Mouse (Mus musculus): Measurements from ENCODE around the gene Dync1i2.

Gene Dync1i2

DNA sequence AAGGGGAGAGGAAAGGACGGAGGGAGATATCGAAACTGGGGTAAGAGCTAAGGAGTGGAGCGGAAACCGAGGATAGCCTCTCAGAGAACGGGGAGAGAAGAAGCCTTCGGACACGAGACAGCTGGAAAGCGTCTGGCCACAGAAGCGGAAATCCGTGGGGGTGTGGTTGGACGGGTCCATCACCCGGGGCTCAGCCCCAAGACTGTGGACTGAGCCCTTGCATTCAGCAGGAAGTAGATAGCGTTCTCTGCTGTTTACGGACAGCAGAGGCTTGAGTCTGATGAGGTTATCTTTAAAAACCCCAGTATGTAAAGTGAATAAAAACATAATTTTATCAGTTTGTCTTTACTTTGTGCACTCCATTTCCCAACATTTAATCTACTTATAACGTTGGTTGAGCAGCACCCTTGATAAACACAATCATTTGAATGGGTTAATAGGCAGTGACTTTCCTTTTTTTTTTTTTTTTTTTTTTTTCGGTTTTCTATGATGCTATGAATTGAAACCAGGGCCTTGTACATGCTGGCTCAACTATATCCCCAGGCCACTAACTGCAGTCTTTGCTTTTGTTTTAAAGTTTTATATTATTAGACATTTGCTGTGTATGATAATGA is 7.6 kb upstream of the Dync1i2 start:
- DNase-seq (ENCODE audit: low read depth) = no peak

DNA sequence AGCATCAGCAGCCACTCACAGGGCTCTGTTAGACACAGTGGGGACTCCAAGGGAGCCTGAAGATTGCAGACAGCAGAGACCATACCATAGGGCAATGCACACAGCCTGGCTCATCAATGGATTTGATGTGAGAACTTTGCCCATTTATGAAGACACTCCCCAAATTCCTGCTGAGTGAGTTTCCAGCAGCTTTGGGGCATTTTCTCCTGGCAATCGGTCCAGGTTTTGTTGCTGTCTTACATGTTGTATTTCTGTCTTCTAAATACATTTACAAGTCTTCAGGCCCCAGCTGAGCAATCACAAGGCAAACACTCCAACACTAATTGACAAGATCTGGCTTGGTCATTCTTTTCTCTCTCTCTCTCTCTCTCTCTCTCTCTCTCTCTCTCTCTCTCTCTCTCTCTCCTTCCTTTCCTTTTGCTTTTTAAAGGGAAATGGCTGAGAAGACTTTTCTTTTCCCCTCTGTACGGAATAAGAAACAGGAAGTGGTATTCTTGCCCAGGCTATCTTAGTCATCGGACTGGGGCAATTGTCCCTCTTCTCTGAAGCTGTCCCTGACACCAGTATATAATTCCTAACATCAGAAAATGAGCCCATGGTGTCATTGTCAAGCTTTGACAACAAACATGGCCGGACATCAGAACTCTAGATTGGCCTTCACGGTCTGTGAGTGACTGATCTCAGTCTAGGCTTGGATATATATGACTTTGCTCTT is 2.3 kb upstream of the Dync1i2 start:
- DNase-seq (ENCODE audit: low read depth) = no peak

DNA sequence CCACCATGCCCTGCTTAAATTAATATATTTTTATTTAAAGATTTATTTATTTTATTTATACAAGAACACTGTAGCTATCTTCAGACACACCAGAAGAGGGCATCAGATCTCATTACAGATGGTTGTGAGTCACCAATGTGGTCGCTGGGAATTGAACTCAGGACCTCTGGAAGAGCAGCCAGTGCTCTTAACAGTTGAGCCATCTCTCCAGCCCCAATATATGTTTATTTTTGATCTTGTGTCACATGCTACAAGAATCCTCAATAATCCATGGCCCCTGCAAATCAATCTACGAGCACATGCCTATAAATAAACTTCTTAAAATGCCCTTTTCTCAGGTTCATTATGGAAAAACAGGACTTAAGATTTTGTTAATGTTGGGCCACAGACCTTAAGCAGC is 410 bp upstream of the Dync1i2 start:
- no peak for DNase-seq (ENCODE audit: low read depth)

DNA sequence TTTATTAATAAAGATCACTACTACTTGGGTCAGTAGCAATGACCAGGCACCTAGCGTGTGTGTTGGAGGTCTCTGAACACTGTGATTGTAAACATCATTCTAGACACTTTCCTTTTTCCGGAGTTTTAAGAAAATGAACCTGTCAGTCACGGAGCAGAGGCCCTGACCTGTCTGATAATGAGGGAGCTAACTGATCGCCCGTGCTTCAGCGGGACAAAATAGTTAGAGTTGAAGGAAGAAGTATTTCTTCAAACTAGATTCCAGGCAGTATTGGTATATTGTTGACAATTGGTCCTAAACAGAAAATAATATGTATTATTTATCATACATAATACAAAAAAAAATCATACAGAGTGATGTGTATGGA is 837 bp downstream of the Dync1i2 start:
- no peak for DNase-seq (ENCODE audit: low read depth)

DNA sequence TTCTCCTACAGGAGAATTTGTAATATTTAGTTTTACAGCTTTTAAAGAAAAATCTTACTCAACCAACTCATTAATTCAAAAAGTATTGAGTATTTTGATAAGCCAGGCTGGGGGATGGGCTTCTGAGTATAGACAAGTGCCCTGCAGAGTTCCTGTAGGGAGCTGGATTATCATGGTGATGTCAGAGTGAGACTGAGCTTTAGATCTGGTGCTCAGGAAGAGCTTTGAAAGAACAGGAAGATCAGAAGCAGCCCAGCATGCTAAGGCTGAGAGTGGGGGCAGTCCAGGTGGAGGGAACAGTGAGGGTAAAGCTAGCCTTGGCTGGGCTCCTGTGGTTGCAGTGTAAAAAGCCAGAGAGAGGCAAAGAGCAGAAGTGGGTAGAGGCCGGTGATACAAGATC is 9.5 kb downstream of the Dync1i2 start:
- no peak for DNase-seq (ENCODE audit: low read depth)

DNA sequence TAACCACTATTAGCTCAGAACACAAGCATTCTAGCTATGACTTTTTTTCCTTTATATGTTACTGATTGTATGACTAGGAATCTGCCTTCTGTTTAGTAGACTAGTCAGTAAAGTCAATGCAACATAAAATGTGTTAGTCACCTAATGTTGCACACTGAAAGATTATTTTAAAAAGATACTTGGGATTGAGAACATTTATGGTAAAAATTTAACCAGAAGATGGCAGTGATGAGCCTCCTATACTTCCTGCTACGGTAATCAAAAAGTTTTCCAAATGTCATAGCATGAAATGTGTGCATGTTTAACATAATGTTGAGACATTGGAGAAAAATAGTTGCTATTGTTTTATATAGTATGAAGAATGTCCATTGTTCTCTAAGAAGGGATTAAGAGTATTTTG is 15.9 kb downstream of the Dync1i2 start:
- DNase-seq (ENCODE audit: low read depth) = no peak

DNA sequence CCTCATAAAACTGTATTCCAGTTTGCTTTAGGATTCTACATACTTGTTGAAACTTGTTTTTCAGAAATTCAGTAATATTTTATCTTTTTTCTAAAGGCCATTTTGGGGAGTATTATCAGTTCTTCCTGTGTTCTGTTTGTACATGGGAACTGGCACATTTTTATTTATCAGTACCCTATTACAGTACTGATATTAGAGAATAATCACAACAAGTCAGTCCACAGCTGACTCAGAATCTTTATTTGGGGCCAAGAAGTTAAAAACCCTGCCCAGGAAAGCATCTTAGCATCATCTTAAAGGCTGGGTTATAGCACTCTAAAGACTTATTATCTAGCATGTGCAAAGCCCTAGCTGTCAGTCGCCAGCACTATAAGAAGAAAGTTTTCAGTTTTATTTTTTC is 18.1 kb downstream of the Dync1i2 start:
- no peak for DNase-seq (ENCODE audit: low read depth)

DNA sequence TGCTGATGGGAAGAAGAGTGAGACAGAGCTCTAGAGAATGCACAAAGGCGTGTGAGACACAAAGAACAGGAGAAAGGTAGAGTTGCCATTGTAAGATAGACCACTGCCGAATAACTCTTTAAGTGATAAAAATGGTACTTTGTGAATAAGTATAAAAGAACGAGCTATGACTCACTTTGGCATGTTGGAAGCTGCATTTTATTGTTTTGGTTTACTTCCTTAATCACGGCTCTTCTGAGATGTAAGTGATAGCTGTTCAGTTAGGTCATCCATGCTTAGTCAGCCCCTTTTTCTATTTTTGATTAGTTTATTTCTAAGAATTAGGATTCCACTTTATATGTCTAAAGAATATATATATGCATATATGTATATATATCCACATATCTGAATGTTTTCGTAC is 20.4 kb downstream of the Dync1i2 start:
- no peak for DNase-seq (ENCODE audit: low read depth)

DNA sequence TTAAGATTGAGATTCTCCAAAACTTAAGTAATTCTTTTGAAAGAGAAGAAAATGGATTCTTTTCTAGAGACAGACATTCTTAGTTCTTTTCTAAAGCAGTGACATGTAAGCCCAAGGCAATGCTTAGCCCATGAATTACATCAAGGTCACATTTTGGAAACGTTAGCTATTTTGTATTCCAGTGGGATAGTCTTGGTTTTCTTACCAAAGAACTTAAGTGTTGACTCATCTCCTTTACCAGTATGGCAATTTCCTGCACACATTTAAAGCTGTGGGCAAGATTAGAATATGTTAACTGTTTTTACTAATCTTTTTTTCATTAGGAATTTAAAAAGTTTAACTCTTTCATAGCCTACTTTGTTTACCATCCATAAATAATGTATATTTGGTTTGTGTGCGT is 21.5 kb downstream of the Dync1i2 start:
- DNase-seq (ENCODE audit: low read depth) = no peak

DNA sequence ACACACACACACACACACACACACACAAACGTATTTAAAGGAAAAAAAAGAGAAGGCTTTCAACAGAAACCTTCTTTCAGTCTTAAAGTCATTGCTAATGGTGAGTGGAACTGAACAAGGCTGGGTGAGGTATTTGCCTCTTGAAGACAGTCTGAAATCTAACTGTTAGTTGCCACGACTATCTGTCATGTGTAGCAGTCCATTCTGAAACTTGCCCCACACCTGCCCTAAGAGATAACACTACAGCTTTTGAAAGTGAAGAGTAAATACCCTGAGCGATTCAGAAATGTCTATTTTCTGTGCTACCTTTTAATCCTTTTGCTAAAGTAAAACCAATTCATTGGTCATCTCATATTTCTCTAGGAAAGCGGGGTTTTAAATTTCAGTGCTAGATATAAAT is 23.9 kb downstream of the Dync1i2 start:
- DNase-seq (ENCODE audit: low read depth) = no peak

DNA sequence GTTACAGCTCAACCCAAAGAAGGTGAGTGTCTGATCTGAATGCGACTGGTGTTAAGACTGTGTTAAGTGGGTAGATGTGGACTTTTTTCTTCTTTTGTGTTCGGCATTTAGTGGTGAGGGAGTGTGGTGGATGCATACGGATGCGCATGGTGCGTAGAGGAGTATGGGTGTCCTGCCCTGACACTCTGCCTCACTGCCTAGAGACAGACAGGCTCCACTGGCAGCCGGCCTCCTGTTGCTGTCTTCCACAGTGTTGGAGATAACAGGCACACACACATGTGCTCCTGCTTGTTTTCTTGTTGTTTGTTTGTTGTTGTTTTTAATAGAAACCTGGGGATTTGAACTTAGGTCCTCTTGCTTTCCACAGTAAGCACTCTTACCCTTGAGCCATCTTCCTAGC is 24.5 kb downstream of the Dync1i2 start:
- DNase-seq (ENCODE audit: low read depth) = no peak

DNA sequence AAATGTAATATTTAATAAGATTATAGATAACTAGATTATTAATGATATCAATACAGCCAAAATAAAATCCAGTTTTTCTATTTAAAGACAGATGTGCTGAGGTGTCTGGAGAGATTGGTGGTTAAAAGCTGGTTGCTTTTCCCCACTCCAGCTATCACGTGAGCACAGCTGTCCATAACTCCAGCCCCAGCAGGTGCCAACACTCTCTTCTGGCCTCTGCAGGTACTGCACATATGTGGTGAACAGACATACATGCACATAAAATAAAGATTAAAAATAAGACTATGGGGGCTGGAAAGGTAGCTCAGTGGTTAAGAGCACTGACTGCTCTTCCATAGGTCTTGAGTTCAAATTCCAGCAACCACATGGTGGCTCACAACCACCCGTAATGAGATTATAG is 30.0 kb downstream of the Dync1i2 start:
- DNase-seq (ENCODE audit: low read depth) = no peak

DNA sequence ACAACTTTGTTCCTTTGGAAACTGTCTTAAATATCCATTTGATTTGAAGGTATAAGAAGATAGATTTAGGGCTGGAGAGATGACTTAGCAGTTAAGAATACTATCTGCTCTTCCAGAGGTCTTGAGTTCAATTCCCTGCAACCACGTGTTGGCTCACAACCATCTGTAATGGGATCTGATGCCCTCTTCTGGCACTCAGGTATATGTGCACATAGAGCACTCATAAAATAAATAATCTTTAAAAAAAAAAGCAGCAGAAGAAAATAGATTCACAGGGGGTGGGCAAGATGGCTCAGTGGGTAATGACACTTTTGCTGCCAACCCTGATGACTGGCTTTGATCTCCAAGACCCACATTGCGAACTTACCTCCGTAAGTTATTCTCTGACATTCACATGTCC is 30.7 kb downstream of the Dync1i2 start:
- no peak for DNase-seq (ENCODE audit: low read depth)

DNA sequence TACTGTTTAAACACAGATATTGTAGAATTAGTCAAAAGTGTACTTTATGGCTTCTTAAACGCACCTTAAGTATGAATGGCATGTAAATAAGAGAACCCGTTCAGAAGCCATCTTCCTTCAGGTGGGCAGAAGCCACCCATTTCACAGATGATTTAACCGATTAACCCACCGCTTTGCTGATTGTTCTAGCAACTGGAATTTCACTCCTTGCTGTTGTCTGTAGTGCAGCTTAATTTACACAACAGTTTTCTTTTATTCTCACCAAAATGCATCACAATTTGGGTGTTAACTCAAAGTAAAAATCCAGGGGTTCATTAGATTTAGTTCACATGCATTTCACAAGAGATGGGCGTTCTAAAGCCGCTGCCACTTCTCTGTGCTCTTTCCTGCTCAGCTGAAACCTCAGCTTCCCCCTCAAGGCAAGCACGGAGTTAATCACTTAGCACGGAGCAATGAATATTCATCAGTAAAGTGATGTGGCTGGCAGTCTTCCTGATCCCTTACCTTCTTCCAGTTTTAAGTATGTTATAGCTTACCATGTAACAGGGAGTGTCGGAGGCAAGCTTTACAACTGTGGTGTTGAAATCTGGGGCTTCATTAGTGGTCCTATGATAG is 31.7 kb downstream of the Dync1i2 start:
- no peak for DNase-seq (ENCODE audit: low read depth)

DNA sequence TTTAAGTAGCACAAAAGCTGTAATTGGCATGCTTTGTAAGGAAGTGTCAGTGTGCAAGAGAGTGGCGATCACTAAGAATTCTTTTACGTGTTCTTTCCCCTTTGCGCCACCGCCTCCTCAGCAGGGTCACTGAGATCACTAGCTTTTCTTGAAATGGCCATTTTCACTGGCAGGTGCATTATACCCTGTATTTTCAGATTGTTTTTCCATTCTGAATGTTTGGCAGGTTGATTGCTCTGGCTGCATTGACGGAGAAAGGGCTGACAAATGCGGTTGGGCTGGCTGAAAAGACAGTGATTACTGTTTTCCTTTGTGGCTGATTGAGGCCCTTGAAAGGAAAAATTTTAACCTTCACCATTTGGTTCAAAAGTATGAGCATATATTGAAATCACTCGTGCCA is 33.3 kb downstream of the Dync1i2 start:
- DNase-seq (ENCODE audit: low read depth) = no peak

DNA sequence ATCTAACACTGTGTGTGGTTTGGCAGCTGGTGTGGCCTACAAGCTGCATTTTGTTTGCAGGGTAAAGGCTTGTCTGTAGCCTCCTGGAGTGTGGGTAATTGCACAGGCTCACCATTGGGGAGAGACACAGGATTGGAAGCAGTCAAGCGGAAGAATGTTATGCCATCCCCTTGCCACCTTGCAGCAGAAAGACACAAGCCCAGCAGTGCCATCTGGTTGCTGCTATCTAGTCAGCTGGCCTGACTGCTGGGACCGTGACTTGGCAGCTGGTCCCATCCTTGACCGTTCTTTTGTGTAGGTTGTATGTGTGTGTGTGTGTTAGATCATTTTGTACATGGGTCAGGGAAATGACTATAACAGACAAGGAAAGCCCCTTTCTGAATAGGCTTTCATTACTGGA is 33.9 kb downstream of the Dync1i2 start:
- no peak for DNase-seq (ENCODE audit: low read depth)

DNA sequence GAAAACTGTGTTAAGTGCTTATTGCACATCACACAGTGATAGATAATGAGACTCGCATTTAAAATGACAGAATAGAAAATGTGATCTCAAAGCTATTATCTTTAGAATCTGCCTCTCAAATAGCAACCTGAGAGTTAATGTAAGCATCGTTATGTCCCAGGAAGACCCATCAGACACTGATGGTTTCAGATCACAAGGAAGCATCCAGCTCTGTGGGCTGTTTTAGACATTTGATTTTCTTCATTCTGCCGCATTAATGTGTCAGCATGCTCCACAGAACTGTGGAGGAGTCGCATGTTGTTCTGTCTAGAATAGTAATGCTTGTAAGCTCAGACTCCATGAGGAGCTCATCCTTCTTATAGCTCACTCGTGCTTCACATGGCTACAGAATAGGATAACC is 34.6 kb downstream of the Dync1i2 start:
- no peak for DNase-seq (ENCODE audit: low read depth)

DNA sequence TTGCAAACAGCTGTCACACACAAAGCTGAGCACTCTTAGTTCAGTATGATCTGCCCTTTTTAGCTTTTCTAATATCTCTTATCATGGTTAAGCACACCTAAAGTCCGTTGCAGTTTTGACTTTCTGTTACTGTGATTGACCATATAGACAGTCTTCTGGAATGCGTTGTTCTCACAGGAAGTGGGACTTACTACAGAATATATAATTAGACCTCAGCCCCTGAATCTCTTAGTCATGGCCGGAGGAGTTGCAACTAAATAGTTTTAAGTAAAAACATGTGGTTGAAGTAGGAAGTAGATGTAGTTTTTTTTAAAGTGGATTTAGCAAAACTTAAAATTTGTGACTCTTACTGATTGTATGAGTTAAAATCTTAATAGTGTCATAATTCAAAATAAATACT is 36.6 kb downstream of the Dync1i2 start:
- no peak for DNase-seq (ENCODE audit: low read depth)

DNA sequence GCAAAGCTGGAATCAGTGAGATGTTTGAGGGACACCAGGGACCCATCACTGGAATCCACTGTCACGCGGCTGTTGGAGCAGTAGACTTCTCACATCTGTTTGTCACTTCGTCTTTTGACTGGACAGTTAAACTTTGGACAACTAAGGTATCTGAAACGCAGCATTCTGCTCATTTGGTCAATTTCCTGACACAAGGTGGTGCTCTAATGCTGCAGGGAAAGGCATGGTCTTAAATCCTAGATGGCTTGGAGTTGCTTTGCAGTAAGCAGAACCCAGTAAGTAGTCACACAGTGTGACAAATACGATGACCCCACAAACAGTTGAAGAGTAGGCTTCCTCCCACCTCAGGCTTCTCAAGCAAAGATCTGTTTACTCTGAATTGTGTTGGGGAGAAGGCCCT is 39.3 kb downstream of the Dync1i2 start:
- no peak for DNase-seq (ENCODE audit: low read depth)

DNA sequence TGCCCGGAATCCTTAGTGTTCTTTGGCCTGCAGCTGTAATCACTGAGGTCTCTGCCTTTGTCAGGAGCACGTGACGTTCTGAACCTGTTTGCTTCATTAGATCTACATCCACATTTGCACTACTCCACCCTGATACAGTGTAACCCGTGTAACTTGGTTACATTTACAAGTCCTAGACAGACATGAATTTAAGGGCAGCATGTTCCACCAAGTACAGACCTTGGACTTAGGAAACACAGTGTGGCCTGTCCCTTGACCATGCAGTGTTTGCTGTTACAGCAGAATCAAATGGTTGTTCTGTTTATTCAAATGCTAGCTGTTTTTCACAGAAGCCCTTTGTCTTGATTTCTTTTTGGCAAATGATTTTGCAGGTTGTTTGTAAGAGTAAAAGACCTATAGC is 43.3 kb downstream of the Dync1i2 start:
- DNase-seq (ENCODE audit: low read depth) = no peak

DNA sequence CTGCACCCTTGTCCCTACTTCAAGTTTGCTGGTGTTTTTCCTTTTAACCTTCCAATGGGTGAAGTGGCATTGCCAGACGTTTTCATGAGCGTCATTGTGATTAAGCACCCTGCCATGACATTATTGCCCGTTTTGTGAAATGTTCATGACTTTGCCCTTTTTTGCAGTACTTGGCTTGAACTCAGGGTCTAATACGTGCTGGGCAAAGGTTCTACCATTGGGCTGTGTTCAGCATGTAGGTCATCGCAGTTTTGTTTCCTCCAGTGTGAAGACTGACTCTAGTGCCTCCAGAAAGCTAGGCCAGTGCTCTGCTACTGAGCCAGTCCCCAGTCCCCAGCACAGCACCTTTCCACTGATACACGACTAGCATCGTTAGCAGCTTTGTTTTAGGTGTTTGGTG is 45.1 kb downstream of the Dync1i2 start:
- DNase-seq (ENCODE audit: low read depth) = no peak

DNA sequence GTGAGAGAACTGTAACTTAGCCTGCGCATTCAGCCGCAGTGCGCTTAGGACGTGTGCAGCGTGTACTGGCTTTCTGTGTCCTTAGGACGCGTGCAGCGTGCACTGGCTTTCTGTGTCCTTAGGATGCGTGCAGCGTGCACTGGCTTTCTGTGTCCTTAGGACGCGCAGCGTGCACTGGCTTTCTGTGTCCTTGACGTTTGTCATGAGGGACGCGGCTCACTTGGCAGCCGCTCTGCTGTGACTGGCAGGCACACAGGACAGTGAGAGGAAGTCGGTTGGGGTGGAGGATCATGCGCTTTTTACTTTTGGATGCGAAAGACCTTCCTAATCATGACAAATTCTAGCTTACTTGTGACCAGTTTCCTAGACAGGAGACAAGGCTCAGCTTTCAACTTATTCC is 53.1 kb downstream of the Dync1i2 start:
- DNase-seq (ENCODE audit: low read depth) = no peak

DNA sequence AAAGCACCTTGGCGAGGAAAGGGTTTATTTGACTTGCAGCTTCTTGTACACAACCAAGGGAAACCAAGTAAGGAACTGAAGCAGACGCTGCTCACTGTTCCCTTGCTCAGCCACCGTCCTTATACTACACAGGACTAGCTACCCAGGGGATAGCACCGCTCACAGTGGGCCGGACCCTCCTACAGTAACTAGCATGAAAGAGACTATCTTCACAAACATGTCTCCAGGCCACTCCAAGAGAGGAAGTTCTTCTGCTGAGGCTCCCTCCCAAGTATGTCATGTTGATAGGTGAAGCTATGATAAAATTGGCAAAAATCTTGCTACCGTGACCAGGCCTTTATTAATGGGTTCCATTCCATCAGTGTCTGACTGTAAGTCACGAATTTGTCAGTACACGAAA is 57.2 kb downstream of the Dync1i2 start:
- DNase-seq (ENCODE audit: low read depth) = no peak

DNA sequence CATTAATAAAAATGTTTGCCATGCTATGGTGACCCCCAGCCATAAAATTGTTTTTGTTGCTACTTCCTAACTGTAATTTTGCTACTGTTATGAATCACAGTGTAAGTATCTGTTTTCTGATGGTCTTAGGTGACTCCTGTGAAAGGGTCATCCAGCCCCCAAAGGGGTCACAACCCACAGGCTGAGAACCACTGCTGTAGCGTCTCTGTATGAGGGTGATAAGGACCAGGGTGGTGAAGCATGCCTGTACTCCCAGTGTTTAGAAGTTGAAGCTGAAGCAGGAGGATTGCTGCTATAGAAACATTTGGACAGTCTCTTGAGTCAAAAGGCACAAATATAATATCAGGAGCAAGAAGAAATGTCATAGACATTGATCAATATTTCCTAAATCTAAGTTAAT is 57.8 kb downstream of the Dync1i2 start:
- no peak for DNase-seq (ENCODE audit: low read depth)

Data from fibroblast of lung, adult 2 months (primary cell).